Mouse (Mus musculus) cerebellum, postnatal 25 days (tissue): ENCODE measurements around the gene Bicd2.
"Not testable (repeated sequence)": the region's sequence is repeated elsewhere in the genome, so short reads cannot be mapped to it uniquely, and the experiment has no call there.

ENCODE experiments used
- DNase-seq, 2 experiments: peaks; one replicate each; pipeline ENCODE4 v3.0.0; 2021; ENCODE audit warnings: mixed read lengths in 2 of 2

Bicd2 gene

GRCm38 (mm10) chr13:49362364-49362763 lies 21.0 kb downstream of the Bicd2 start:
- DNase-seq: peak in 1 of 2 experiments; percentile 25

DNA sequence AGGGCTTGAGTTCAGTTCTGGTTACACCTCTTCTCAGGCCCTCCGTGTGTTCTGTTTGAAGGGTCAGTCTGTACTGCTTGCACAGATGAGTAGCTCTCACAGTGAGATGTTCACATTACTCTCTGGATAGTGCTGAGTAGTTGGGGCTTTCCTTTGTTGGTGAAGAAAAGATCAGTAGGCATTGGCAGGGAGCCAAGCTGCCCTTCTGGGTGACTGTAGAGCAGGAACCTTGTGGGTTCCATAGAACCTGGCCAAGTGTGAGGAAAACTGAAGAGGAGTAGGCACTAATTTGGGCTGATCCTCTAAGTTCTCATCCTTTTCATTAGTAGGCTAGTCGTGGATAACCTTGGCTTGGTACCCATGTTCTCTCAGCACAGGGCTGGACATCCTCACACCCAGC lies 21.4 kb downstream of the Bicd2 start:
- DNase-seq: peak; percentile 39 to 63

- no peak for DNase-seq
Observed at GRCm38 (mm10) chr13:49364716-49365115, 23.3 kb downstream of the Bicd2 start.

- DNase-seq: no peak
Observed at GRCm38 (mm10) chr13:49367657-49368440, 26.5 kb downstream of the Bicd2 start.

DNA sequence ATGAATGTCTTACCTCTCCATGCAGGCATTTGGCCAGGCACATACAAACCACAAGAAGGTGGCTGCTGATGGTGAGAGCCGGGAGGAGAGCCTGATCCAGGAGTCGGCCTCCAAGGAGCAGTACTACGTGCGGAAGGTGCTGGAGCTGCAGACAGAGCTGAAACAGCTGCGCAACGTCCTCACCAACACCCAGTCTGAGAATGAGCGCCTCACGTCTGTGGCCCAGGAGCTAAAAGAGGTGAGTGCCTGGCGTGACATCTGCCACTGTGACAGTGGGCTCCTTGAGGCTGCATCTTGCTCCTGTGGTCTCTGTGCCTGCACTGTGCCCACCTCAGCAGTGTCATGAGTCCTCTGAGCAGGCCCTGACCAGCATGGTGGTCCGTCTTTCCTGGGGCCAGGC lies 28.0 kb downstream of the Bicd2 start:
- DNase-seq: no peak

- DNase-seq: not testable (repeated sequence)
Observed at GRCm38 (mm10) chr13:49370216-49370615, 28.8 kb downstream of the Bicd2 start.

GRCm38 (mm10) chr13:49370916-49371315 lies 29.5 kb downstream of the Bicd2 start:
- DNase-seq: not testable (repeated sequence)

GRCm38 (mm10) chr13:49371428-49371899 lies 30.1 kb downstream of the Bicd2 start:
- peak in 1 of 2 experiments; percentile 51 for DNase-seq

DNA sequence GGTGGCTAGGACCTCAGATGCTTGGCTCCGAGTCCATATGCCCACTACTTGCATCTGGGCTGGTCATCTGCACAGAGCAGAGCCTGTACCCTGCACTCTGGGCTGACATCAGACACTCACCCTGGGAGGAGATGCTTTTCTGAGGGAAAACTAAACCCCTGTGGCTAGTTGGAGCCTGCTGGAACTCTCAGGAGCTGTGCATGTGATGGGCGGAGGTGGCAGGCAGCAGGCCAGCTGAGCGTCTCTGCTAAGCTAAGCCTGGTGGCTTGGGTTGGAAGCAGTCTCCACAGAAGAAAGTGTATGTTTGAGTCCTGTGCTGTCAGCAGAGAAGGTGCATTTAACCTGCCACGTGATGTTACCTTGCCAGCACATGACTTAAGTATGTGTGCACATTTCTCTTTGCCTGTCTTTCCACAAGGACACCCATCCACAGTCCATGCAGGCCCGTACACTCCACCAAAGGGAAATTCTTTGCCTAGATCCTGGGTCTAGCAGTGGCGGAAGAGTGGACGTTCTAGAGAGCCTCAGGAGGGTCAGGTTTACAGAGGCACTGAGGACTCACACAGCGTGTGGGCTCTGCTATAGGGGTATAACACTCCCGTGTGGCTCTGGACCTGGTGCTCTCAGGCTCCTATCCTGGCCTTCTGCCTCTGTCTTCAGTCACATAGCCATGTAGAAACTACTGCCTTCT lies 31.1 kb downstream of the Bicd2 start:
- DNase-seq: peak; percentile 38 to 56

- DNase-seq: no peak
Observed at GRCm38 (mm10) chr13:49374304-49374703, 32.9 kb downstream of the Bicd2 start.

DNA sequence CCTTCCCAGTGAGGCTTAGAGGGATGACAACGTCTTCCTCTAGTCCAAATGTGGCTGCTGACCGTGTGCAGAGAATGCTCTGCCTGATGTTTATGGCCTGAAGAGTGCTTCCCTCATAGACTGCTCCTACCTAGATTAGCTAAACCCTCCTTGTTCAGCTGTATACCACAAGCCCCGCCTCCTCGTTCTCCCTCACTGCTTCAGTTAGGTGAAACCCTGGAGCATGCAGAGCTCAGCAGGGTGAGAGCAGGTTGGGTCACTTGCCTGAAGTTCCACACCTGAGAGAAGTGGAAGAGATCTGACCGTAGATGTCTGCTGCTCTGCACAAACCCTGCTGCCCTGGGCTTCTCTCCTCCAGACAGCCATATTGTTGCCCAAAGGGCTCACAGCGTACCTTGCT lies 33.3 kb downstream of the Bicd2 start:
- no peak for DNase-seq

GRCm38 (mm10) chr13:49377608-49378007 lies 36.2 kb downstream of the Bicd2 start:
- DNase-seq: no peak

DNA sequence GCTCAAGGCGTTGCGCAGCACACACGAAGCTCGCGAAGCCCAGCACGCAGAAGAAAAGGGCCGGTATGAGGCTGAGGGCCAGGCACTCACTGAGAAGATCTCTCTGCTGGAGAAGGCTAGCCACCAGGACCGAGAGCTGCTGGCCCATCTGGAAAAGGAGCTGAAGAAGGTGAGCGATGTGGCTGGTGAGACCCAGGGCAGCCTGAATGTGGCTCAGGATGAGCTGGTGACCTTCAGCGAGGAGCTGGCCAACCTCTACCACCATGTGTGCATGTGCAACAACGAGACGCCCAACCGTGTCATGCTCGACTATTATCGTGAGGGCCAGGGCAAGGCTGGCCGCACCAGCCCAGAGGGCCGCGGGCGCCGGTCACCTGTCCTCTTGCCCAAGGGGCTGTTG lies 37.9 kb downstream of the Bicd2 start:
- DNase-seq: no peak

DNA sequence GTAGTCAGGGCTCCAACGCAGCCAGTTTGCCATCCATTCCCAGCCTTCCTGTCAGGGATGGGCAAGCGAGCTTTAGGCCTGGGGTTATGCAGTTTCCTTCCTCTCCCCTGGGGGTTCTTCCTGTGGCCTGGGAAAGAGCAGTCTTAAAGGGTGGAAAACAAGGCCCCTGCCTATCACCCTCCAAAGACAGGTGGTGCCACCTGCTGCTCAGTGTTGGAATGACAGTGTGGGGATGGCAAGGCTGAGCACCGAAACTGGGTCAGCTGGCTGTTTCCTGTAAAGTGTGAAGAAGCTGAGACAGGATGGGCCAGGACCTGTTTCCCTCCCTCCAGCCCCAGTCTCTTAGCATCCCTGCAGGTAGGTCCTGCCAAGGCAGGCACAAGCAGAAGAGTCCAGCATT lies 39.8 kb downstream of the Bicd2 start:
- peak; percentile 91 to 95 for DNase-seq

- no peak for DNase-seq
Observed at GRCm38 (mm10) chr13:49382997-49383396, 41.6 kb downstream of the Bicd2 start.

DNA sequence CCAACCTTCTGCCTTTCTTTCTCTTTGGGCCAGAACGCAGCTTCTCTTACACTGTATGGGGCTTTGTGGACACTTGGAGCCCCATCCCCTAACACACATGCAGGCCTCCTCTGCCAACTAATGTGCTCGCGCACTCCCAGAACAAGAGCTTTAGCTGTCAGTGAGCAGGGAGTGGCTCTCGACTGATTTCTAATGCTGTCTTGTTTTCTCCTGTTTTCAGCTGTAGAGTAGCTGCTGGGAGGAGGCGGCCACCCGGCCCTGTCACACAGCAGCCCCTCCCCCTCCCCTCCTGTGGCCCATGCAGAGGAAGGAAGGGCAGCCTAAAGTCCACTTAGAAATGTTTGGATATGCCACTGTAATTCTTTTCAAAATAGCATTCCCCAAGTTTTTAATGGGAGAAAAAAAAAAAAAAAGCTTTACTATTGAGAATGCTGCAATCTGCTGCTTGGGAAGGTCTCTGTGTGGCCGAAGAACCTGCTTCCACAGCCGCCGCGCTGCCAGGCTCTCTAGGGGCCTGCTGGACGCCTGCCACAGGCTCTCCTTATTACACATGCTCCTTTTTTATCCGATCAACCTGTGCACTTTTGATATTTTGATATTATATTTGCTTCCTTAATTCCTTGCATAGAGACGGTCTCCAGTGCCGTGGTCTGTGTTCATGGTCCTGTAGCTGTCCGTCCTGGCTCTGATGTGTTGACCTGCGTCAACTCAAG lies 43.5 kb downstream of the Bicd2 start:
- DNase-seq: no peak

- no peak for DNase-seq
Observed at GRCm38 (mm10) chr13:49391374-49391773, 50.0 kb downstream of the Bicd2 start.

GRCm38 (mm10) chr13:49393579-49393978 lies 52.2 kb downstream of the Bicd2 start:
- DNase-seq: no peak

GRCm38 (mm10) chr13:49394886-49395447 lies 53.6 kb downstream of the Bicd2 start:
- DNase-seq: no peak

DNA sequence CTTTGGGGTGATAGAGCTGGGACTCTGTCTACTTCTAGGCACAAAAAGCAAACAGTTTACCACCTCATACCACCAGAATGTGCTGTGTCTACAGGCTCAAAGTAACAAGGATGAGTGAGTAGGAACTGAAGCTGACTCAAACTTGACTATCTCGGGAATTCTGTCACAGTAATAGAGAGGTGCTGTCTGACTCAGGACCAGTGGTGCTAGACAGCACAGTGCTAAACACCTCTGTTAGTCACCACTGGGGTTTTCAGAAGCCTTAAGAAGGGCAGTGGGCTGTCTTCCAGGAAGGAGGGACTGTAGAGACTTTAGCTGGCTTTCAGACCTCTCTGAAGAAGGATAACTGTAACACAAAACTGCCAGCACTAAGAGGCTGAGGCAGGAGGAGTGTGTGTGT lies 55.4 kb downstream of the Bicd2 start:
- DNase-seq: no peak

DNA sequence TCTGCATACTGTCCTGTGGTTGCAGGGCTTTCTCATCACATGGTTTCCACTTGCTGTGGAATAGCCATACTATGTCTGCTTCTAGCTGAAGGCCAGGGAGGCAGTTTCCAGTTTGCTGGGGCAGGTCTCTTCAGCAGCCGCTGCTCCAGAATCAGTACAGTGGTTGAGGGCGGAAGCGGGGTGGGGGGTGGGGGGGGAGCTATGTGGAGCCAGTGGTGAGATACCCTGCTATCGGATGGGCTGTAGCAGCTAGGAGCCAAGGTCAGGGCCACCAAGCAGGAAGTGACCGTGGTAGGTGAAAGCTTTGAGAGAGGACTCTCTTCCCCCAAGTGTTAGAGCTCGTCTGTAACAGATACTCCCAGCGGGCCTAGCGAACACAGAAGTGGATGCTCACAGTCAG lies 56.8 kb downstream of the Bicd2 start:
- no peak for DNase-seq

DNA sequence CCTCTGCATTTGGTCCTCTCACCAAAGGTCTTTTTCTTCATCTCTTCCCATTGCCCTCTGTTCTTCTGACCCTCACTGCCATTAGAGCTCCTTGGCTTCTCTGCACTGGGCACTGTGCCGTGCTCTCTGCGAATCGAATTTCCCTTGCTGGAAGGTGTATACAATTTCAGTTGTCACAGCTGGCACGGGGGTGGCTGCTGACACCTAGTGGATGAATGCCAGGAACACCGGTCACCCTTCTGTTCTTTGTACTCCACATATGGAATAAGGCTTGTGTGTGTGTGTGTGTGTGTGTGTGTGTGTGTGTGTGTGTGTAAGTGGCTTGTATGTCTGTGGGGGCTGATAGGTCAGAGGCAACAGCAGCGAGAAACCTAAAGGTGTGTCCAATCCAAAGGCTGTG lies 58.8 kb downstream of the Bicd2 start:
- DNase-seq: no peak

- DNase-seq: no peak
Observed at GRCm38 (mm10) chr13:49402628-49403027, 61.2 kb downstream of the Bicd2 start.
